Mouse (Mus musculus) induced T-regulatory cell, adult 2 months (primary cell): ENCODE results near the gene Zfp422.

ENCODE experiments used
- DNase-seq: peaks from one replicate; pipeline ENCODE4 v3.0.0-alpha.2; 2012; ENCODE audit warnings: low read depth

Gene Zfp422

DNA sequence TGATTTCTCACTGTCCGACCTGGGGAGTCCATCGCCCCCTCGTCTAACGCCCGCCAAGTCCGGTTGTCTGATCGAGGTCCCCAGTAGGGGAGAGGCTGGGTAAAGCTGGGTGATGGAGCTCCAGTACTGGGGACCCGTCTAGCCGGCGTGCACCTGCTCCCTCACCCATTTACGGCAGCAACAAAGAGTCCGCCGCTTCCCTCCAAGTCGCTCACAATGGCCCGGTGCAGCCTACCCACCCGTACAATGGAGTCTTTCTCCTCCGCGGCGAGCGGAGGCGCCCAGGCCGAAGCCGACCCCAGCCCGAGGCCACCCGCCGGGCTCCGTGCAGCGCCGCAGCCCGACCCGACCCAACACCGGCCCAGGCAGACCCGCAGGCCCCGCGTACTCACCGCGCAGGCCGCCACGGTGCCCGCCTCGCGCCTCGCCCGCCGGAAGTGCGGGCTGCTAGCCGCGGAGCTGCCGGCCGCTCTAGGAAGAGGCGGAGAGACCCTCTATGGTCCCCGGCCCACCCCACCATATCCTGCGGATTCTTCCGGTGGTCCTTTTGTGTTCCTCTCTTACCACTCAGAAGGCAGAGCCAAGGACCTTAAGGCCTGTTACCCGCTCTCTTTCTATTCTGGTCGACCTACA lies at the start of gene Zfp422:
Zfp422 (minus strand) TSS at position 461 of the 633 bp plus-strand sequence.
- peak; percentile 64 for DNase-seq

GRCm38 (mm10) chr6:116677321-116677720 lies 48.5 kb upstream of the Zfp422 start:
- DNase-seq: no peak

- no peak for DNase-seq
These were observed 47.6 kb upstream of the Zfp422 start for GRCm38 (mm10) chr6:116676355-116676913.

DNA sequence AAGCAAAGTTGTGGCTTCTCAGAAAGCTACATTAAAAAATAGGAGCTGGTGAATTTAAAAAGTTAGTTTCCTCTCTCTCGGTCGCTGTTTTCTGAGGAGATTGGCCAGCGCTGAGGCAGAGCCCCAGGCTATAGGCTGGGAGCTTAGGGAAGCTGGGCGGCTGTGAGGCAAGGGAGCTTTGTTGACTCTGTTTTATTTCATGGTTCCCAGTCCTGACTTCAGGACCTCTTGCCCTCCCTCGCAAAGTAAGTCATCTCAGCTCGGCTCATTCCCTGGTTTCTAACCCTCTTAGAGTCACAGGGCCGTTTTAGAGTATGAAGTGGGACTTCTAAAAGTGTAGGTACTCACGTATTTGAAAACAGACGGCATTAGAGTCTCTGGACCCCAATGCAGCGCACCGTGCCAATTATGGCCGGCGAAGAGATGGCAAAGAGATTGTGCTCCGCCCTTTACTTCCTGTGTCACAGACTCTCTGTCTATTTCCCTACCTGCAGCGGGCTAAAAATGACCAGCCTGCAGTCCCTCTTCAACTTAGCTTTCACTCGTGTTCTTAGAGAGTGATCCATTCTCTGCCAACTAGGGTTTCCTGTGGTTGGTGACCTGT lies 45.6 kb upstream of the Zfp422 start:
- no peak for DNase-seq

DNA sequence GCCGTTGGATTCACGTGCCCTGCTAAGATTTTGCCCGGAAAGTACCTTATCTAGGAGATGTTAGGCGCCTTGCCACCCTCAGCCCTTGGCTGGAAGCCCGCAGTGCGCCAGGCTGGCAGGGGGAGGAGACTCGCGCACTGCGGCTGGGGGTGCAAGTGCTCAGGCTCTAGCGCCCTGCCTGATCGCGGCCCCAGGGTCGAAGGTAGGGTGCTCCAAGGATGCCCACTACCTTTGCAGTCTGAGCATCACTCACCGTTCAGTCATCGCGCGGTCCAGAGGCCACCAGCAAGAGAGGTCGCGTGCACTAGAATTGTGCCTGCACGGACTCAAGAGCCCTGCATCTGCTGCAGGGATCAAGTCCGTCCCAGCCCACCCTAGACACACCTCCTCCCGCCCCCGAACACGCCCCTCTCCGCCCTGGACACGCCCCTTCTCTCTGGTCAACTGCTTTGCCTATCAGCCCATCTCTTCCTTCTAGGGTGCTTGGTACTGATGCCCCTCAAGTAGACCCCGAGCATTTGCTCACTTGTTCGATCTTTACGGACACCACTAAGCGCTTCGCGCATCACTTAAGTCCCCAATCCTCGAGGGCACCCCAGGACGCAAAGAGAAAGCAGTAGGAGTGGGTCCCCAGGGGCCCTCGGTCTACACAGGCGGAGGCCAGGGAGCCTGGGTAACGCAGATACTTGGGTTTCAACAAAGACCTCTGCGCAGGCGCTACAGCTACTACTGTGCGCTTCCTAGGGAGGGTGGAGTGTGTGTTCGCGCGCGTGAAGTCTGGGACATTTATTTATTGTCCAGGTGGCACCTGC lies 44.9 kb upstream of the Zfp422 start, which contains the start of gene Rassf4:
Rassf4 (minus strand) TSS at position 482 of the 812 bp plus-strand sequence.
- peak; percentile 80 for DNase-seq

GRCm38 (mm10) chr6:116672349-116672748 lies 43.5 kb upstream of the Zfp422 start:
- no peak for DNase-seq

GRCm38 (mm10) chr6:116671768-116672167 lies 43.0 kb upstream of the Zfp422 start:
- DNase-seq: no peak

DNA sequence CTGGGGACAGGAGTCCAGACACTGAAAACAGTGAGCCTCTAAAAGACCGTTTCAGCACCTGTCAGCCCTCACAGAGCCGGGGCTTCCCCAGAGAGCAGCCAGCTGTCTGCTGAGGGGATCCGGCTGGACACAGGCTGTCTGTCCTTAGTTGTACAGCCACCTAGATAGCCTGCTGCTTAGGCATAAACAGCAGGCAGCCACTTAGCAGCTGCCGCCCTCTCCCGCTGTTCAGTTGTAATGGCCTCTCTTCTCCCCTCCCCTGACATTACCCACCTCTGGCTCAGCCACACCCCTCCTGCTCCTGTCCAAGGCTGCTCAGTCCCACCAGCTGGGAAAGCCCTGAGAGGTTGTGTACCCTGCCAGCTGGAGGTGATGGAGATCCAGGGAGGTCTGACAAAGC lies 42.2 kb upstream of the Zfp422 start:
- DNase-seq: no peak

DNA sequence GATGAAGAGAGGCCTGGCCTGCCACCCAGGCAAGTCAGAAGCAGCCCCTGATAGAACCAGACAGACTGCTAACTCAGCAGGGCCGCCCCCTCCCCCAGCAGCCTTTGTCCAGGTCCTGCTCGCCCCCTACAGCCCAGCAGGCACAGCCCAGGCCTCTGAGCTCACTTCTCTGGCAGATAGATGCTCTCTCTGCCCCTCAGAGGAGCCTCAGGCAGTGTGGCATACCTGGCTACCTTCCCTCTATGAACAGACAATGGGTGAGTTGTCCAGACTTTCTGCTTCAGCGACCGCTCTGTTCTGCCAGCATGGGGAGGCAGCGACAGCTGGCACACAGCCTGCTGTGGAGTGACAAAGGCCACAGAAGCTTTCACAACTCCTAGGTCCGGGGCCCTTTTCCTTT lies 41.3 kb upstream of the Zfp422 start:
- DNase-seq: no peak

DNA sequence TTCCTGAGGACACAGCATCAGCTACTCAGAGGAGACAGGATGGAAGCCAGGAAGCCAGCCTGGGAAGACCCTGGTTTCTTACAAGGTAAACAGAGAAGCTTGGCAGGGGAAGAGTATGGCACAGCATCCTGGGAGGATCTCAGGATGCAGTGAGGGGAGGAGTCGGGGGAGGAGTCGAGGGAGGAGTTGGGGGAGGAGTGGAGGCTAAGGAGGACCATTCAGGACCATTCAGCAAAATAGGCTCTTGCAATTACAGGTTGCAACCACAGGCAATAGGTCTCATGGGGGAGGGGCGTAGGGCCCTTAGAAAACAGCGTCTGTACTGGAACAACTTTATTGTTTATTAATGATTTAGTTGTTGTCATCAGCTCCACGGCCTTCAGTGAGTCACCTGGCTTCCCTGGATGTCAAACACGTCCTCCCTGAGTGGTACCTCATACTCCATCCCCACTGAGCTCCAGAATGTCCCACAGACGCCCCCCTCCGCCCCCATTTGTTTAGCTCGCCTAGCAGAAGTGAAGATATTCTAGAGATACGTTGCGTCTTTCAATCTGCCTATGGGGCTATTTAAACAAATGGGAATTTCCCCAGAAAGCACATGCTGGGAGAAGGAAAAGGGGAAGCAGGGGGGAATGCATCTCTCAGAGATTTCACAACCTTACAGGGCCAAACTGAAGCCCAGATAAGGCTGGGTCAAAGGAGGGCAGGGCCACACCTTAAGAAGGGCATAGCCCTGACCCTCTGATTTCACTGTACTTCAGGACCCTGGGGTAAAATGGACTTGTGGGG lies 40.1 kb upstream of the Zfp422 start:
- peak; percentile 35 for DNase-seq

GRCm38 (mm10) chr6:116667382-116667781 lies 38.6 kb upstream of the Zfp422 start:
- DNase-seq: no peak

- DNase-seq: no peak
These were observed 38.1 kb upstream of the Zfp422 start for GRCm38 (mm10) chr6:116666892-116667291.

- DNase-seq: no peak
These were observed 37.4 kb upstream of the Zfp422 start for GRCm38 (mm10) chr6:116666085-116666750.

GRCm38 (mm10) chr6:116664830-116665229 lies 36.0 kb upstream of the Zfp422 start:
- no peak for DNase-seq

DNA sequence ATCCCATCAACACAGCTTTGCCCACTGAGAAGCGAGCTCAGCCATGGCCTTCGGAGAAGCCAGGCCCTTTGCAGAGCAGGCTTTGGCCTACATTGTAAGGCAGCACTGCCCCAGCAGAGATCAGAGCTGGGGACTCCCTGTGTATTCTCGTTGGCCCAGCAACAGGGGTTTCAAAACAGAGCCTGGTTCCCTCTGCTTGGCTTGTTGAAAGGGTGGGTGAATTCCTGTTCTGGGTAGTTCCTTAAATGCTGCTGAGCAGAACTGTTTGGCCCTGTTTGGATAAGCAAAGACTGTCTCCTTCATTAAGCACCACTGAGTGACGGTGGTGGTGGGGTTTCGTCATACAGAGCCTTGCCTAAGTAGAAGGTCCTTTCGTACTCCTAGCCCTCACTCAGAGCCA lies 35.2 kb upstream of the Zfp422 start:
- no peak for DNase-seq

GRCm38 (mm10) chr6:116663364-116663763 lies 34.6 kb upstream of the Zfp422 start:
- no peak for DNase-seq

- peak; percentile 73 for DNase-seq
These were observed 25.1 kb upstream of the Zfp422 start for GRCm38 (mm10) chr6:116653684-116654454.

- DNase-seq: no peak
These were observed 24.4 kb upstream of the Zfp422 start for GRCm38 (mm10) chr6:116653191-116653590.

DNA sequence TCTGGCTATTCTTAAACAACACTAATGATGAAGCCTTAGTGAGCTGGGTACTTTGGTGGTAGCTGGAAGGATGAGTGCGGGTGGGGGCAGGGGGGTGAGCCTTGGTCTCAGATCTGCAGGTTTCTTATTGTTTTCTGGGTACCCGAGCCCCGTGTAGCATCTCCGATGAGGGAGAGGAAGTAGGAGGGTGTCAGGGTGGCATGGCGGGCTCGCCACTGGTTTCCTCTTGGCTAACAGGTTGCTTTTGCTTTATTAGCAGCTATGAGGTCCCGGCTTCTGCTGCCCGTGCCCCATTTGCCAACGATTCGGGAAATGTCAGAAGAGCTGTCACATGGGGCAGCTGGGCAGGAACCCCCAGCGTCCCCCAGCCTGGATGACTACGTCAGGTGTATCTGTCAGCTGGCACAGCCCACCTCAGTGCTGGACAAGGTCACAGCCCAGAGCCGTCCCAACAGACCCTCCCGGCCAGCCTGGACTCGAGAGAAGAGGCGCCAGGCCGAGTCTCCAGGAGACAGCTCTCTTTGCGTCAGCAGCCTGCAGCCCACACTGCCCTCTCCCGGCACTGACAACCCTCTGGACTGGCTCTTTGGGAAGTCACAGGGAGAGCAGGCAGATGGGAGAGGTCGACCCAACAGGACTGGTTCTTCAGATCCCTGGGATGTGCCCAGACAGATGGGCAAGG lies 22.8 kb upstream of the Zfp422 start:
- DNase-seq: no peak

GRCm38 (mm10) chr6:116650406-116650805 lies 21.6 kb upstream of the Zfp422 start, which contains the start of gene Depp1:
Gene Depp1 (plus strand): TSS chr6:116650609.
- no peak for DNase-seq
